Mouse (Mus musculus) midbrain, embryonic 11.5 days (tissue): Measurements from ENCODE around the gene Top1. TPM values are rescaled to one million over a fixed set of nuclear protein-coding genes. Genes with fewer than 3 reads are reported as not detected.

ENCODE experiments used
- ATAC-seq: fragments of 200-750 bp; cut with Nextera tagmentation; 2 replicates; pipeline ENCODE4 v1.8.0; 2017; ENCODE audit warnings: moderate TSS enrichment, moderate library complexity; ENCODE audit not compliant: low FRiP score
- DNase-seq: peaks from one replicate; pipeline ENCODE4 v3.0.0; 2015; ENCODE audit warnings: low spot score; ENCODE audit errors: missing footprints
- H3K27ac ChIP-seq: fragments of 300-500 bp; sonication (generic); 2 replicates; pipeline ENCODE4 v1.5.1; 2014; ENCODE audit warnings: low read depth, low read length
- H3K27me3 ChIP-seq: fragments of 300-500 bp; sonication (generic); 2 replicates; pipeline ENCODE4 v1.6.1; 2014; ENCODE audit warnings: mild to moderate bottlenecking, low read length, moderate library complexity, mixed read lengths; ENCODE audit not compliant: control insufficient read depth, insufficient read depth
- H3K36me3 ChIP-seq: fragments of 300-500 bp; sonication (generic); 2 replicates; pipeline ENCODE4 v1.6.1; 2014; ENCODE audit warnings: mild to moderate bottlenecking, low read length, moderate library complexity, mixed read lengths; ENCODE audit not compliant: control insufficient read depth, insufficient read depth
- H3K4me1 ChIP-seq: fragments of 300-500 bp; sonication (generic); 2 replicates; pipeline ENCODE4 v1.6.1; 2014; ENCODE audit warnings: low read length; ENCODE audit not compliant: control insufficient read depth, insufficient read depth
- H3K4me2 ChIP-seq: fragments of 300-500 bp; sonication (generic); 2 replicates; pipeline ENCODE4 v1.6.1; 2014; ENCODE audit warnings: mild to moderate bottlenecking, moderate library complexity
- H3K4me3 ChIP-seq: fragments of 300-500 bp; sonication (generic); 2 replicates; pipeline ENCODE4 v1.5.1; 2014; ENCODE audit warnings: low read depth, low read length
- H3K9ac ChIP-seq: fragments of 300-500 bp; sonication (generic); 2 replicates; pipeline ENCODE4 v1.6.1; 2014; ENCODE audit warnings: low read length
- H3K9me3 ChIP-seq: fragments of 300-500 bp; sonication (generic); 2 replicates; pipeline ENCODE4 v1.6.1; 2016; ENCODE audit warnings: low read length; ENCODE audit not compliant: control insufficient read depth
- WGBS: fragments of 180-500 bp; shearing (Covaris S2); extraction: QIAGEN DNeasy Blood & Tissue Kit; methylation state at CpG from one replicate; pipeline ENCODE4 v1.1.7; 2014; 5-methylcytosine and 5-hydroxymethylcytosine counted together
- polyA plus RNA-seq: library from polyadenylated mRNA; unstranded; fragments of >200 nt; fragmentation: Nextera tagmentation; extraction: Ambion mirVana; gene quantifications from 2 replicates; pipeline ENCODE4 v1.2.1, GENCODE M21; 2014

Gene Top1
- polyA plus RNA-seq, 1 experiment from 2014 or later = 114 TPM

DNA sequence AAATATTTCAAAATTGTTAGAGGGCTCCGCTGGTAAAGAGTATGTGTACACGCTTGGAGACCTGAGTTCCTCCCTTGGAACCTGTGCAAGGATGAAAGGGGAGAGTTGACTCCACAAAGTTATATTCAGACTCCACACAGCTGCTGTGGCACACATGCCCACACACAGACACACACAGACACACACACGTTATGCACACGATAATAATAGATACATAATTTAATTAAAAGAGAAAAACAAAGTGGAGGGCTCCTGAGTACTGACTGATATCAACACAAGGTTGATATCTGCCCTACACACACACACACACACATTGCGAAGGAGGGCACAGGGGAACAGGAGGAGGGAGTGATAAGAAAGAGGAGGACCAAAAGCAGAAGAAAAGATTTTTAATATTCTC is 26.4 kb upstream of the Top1 start:
- no peaks in the 10 kb centered on the region for H3K36me3 ChIP-seq
- WGBS = 92% methylated on average over 5 of the region's 5 CpGs
- no peaks in the 10 kb centered on the region for H3K27me3 ChIP-seq
- no peak overlapping the region for H3K4me2 ChIP-seq
- DNase-seq (peak; percentile 61), ATAC-seq (no peak)
- H3K4me1 ChIP-seq = no peaks in the 10 kb centered on the region
- no peak overlapping the region for H3K9ac ChIP-seq
- no peak overlapping the region for H3K4me3 ChIP-seq
- no peak overlapping the region for H3K27ac ChIP-seq
- H3K9me3 ChIP-seq = no peaks in the 10 kb centered on the region

DNA sequence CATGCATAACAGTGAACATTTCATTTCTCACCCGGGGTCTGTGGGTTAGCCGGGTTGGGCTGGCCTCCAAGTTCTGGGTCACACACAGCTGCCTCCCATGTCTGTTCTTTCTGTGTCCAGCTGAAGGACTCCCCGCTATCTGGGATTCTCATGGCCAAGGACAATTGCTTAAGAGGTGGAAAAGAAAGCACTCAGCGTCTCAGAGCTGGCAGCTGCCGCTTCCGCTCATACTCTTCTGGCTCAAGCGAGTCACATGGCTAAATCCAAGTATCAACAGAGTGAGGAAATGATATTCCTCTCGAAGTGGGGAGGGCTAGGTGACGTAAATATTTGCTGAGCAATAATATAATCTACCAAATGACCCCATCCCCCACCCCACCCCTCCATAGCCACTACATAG is 25.9 kb upstream of the Top1 start:
- WGBS = 79% methylated on average over 9 of the region's 9 CpGs
- no peaks in the 10 kb centered on the region for H3K27me3 ChIP-seq
- no peak overlapping the region for H3K4me3 ChIP-seq
- H3K27ac ChIP-seq = no peak overlapping the region
- no peaks in the 10 kb centered on the region for H3K4me1 ChIP-seq
- H3K9ac ChIP-seq = no peak overlapping the region
- H3K4me2 ChIP-seq = no peak overlapping the region
- no peaks in the 10 kb centered on the region for H3K9me3 ChIP-seq
- H3K36me3 ChIP-seq = no peaks in the 10 kb centered on the region
- DNase-seq (peak; percentile 44), ATAC-seq (no peak)

DNA sequence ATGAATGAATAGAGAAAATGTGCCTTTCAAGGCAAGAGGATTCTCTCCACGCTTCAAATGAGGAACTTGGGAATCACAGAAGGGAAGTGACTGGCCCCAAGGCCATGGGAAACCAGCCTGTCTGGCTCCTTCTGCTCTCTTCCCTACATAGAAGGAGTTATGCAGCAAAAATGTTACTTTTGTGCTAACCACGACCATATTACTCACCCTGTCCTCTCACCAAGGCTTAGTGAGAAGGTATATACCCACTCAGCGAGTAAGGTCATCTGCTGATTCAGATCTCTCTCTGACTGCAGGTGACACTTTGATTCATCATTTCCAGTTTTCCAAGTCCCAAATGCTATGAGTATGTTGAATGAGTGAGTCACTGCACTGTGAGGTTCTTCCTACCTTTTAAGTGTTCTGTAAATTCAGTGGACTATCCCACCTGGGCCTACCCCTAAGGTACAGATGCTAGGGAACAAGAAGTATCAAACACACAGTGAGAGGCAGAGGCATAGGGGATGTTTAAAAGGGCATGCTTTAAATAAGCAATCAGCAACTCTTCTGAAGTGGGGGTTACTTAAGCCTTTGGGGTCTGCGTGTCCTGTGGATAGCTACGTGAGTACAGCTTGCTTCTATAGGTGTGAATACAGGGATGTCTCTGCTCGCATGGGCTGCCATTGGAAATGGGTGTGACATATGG is 25.3 kb upstream of the Top1 start:
- no peak overlapping the region for H3K27ac ChIP-seq
- H3K27me3 ChIP-seq = no peaks in the 10 kb centered on the region
- H3K9me3 ChIP-seq = no peaks in the 10 kb centered on the region
- H3K9ac ChIP-seq = no peak overlapping the region
- no peak overlapping the region for H3K4me2 ChIP-seq
- H3K4me3 ChIP-seq = no peak overlapping the region
- WGBS = 75% methylated on average over 6 of the region's 6 CpGs
- no peak for ATAC-seq
- no peaks in the 10 kb centered on the region for H3K36me3 ChIP-seq
- H3K4me1 ChIP-seq = no peaks in the 10 kb centered on the region
- DNase-seq = no peak

- H3K27ac ChIP-seq = no peak overlapping the region
- ATAC-seq = no peak
These were observed 24.7 kb upstream of the Top1 start for GRCm38 (mm10) chr2:160621001-160621448.

GRCm38 (mm10) chr2:160621661-160622211 is 24.0 kb upstream of the Top1 start:
- no peak for ATAC-seq
- no peaks in the 10 kb centered on the region for H3K27me3 ChIP-seq
- H3K4me1 ChIP-seq = no peaks in the 10 kb centered on the region
- no peak overlapping the region for H3K27ac ChIP-seq
- no peaks in the 10 kb centered on the region for H3K9me3 ChIP-seq
- no peaks in the 10 kb centered on the region for H3K36me3 ChIP-seq
- H3K4me3 ChIP-seq = no peak overlapping the region
- WGBS = 83% methylated on average over 5 of the region's 5 CpGs
- H3K9ac ChIP-seq = no peak overlapping the region
- H3K4me2 ChIP-seq = no peak overlapping the region
- peak; percentile 19 for DNase-seq

More at GRCm38 (mm10) chr2:160621001-160621448, 24.7 kb upstream of the Top1 start:
- Histone ChIP-seq H3K9ac (no peak overlapping the region), H3K9me3 (no peaks in the 10 kb centered on the region), H3K36me3 (no peaks in the 10 kb centered on the region), H3K4me3 (no peak overlapping the region), H3K4me2 (no peak overlapping the region), H3K27me3 (no peaks in the 10 kb centered on the region), H3K4me1 (no peaks in the 10 kb centered on the region)
- WGBS = 92% methylated on average over 11 of the region's 11 CpGs
- DNase-seq = peak; percentile 78

DNA sequence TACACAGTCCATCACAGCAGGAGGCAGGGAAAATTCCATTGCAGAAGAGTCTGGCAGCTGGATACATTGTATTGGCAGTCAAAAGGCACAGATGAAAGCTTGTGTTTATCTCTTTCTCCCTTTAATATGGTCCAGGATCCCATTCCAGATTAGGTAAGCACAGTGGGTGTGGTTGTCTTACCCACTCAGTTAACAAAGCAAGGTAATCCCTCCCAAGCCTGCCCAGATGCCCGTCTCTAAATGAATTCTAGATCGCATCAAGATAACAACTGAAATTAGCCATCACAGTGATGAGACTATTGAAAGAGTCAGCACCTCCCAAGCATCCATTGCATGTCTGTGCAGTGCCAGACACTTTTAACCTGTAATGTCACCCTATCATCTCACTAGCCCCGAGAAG is 23.0 kb upstream of the Top1 start:
- H3K9ac ChIP-seq = no peak overlapping the region
- no peak overlapping the region for H3K4me3 ChIP-seq
- H3K4me2 ChIP-seq = no peak overlapping the region
- no peaks in the 10 kb centered on the region for H3K36me3 ChIP-seq
- DNase-seq = peak; percentile 61
- 81% methylated on average over 3 of the region's 3 CpGs for WGBS
- no peaks in the 10 kb centered on the region for H3K27me3 ChIP-seq
- no peak overlapping the region for H3K27ac ChIP-seq
- no peaks in the 10 kb centered on the region for H3K4me1 ChIP-seq
- H3K9me3 ChIP-seq = no peaks in the 10 kb centered on the region
- no peak for ATAC-seq

GRCm38 (mm10) chr2:160623745-160624144 is 21.9 kb upstream of the Top1 start:
- WGBS = 80% methylated on average over 3 of the region's 3 CpGs
- Histone ChIP-seq H3K4me3 (no peak overlapping the region), H3K4me1 (no peaks in the 10 kb centered on the region), H3K27me3 (no peaks in the 10 kb centered on the region), H3K27ac (no peak overlapping the region), H3K9me3 (no peaks in the 10 kb centered on the region), H3K9ac (no peak overlapping the region), H3K4me2 (no peak overlapping the region), H3K36me3 (no peaks in the 10 kb centered on the region)
- ATAC-seq (no peak), DNase-seq (peak; percentile 60)

GRCm38 (mm10) chr2:160627207-160628025 is 18.3 kb upstream of the Top1 start:
- Histone ChIP-seq H3K4me1 (no peaks in the 10 kb centered on the region), H3K4me2 (no peak overlapping the region), H3K9me3 (no peaks in the 10 kb centered on the region), H3K9ac (no peak overlapping the region), H3K27ac (no peak overlapping the region), H3K36me3 (no peaks in the 10 kb centered on the region), H3K27me3 (no peaks in the 10 kb centered on the region), H3K4me3 (no peak overlapping the region)
- WGBS = 90% methylated on average over 11 of the region's 11 CpGs
- DNase-seq = peak; percentile 67
- ATAC-seq = no peak

GRCm38 (mm10) chr2:160628055-160628454 is 17.6 kb upstream of the Top1 start:
- H3K4me2 ChIP-seq = no peak overlapping the region
- H3K9ac ChIP-seq = no peak overlapping the region
- no peaks in the 10 kb centered on the region for H3K36me3 ChIP-seq
- H3K4me1 ChIP-seq = no peaks in the 10 kb centered on the region
- ATAC-seq = no peak
- H3K27ac ChIP-seq = no peak overlapping the region
- DNase-seq = peak; percentile 17
- whole genome bisulfite sequencing = 67% methylated on average over 5 of the region's 5 CpGs
- no peaks in the 10 kb centered on the region for H3K9me3 ChIP-seq
- no peaks in the 10 kb centered on the region for H3K27me3 ChIP-seq
- H3K4me3 ChIP-seq = no peak overlapping the region
